Mouse (Mus musculus) large intestine, adult 2 months (tissue): ENCODE data around the gene Lrrc23. TPM values are rescaled to one million over a fixed set of nuclear protein-coding genes. Genes with fewer than 3 reads are reported as not detected.

ENCODE experiments used
- DNase-seq: peaks from one replicate; pipeline ENCODE4 v3.0.0-alpha.2; 2012; ENCODE audit warnings: low read depth, low spot score
- WGBS: fragments of 180-500 bp; shearing (Covaris S2); methylation state at CpG from one replicate; pipeline ENCODE4 v1.1.7; 2018; 5-methylcytosine and 5-hydroxymethylcytosine counted together
- polyA plus RNA-seq: library from polyadenylated mRNA; depleted of rRNA; stranded (reverse); fragments of >200 nt; gene quantifications from 2 replicates; pipeline ENCODE4 v1.2.3, GENCODE M21; 2012

Lrrc23 gene
- polyA plus RNA-seq, 1 experiment: 0.47 TPM

DNA sequence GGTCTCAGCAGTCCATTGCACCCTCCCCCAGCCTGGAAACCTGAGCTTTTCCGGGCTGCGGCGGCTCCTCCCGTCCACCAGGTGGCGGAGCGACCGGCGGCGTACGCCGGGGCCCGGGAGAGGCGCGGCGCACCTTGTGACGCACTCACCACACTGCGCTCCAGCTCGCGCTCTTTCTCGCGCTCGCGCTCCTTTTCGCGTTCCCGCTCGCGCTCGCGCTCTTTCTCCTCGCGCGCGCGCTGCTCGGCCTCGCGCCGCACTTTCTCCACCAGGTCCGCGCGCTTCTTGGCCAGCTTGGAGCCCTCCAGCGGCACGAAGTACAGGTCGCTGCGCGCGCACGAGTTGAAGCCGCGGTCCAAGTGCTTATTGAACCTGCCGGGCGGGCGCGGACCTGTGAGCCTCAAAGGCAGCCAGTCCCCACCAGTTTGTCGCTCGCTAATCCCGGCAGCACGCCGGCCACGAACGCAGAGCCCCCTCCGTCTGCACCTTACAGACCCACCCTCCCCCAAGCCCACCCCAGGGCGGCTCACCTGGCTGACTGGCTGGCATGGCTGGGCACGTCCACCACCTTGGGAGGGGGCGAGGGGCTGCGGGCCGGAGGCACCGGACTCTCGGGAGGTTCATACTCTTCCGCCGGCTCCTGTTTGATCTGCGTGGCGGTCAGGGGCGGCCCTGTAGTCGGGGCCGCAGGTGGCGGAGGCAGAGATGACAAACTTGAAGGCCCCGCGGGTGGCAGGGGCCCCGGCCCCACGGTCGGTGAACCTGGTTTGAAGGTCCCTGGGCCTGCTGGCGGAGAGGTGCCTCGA, 33.8 kb downstream of the Lrrc23 start:
- 1% methylated on average over 85 of the region's 85 CpGs for WGBS

DNA sequence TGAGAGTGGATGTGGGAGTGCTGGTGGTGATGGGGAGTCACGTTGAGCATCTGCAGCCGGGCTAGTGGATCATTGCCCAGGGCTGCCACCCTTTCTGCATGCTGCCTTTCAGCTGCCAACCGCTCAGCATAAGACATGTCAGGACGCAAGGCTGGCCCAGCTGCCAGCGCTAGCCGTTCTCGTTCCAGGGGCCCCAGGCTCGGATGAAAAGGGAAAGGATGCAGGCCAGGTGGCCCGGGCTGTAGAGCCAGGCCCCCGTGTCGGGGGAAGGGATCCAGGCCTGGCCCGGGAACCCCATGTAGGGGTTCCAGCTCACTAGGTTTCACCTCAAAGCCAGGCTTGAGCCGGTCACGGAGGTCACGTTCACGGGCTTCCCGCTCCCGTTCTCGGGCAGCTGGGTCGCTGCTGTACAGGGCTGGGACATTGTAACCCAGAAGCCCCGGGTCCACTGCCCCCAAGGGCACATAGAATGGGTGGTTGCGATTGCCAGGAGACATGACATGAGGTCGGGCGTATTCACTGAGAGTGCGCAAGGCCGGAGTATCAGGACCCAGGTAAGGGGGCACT, 34.7 kb downstream of the Lrrc23 start:
- 74% methylated on average over 26 of the region's 26 CpGs for WGBS
- DNase-seq: no peak

More for the DNA sequence above, 33.8 kb downstream of the Lrrc23 start:
- DNase-seq: peak; percentile 87

DNA sequence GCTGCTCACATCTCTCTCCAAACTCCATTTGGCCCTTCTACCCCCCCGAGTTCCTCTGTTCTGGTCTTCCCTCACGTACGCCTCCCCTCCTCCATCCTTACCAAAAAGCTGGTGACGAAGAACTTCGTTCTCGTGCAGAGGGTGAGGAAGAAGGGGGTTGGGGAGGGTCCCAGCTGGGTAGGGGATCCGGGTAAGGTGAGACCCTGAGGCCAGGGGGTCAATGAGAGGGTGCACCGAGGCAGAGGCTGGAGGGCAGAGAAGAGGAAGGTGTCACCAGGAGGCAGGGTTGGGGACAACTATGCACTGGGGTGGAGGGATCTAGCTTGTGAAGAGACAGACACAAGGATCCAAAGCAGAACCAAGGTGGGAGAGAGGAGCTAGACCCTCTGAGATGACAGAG, 35.9 kb downstream of the Lrrc23 start:
- no peak for DNase-seq
- WGBS: 89% methylated on average over 8 of the region's 8 CpGs

DNA sequence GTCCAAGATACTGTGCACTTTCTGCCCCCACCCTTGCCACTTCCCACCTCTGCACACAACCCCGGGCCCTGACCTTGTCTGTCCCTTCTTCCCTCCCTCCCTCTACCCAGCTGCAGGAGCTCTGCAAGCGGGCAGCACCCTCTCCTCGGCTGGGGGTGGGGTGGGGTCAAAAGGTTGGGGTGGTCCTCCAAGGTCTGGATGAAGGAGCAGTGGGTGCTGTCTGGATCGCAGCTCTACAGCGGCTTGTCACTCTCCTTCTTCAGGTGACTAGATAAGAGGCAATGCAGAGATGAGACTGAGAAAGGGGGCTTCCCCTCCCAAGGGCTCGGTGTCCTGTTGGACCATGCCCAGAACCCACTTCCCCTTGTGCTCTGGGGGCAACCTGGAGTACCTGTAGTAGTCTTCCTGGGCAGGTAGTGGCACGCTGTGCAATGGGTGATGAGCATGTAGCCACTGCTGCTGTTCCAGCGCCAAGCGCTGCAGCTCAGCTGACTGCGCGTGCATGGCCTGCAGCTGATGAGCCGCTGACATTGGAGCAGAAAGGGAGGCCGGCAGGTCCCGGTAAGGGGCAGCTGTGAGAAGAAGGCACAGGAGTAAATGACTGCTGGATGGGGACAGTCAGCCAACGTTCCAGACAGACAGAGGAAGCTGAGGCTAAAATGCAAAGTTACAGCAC, 36.5 kb downstream of the Lrrc23 start:
- 89% methylated on average over 15 of the region's 15 CpGs for WGBS
- no peak for DNase-seq

DNA sequence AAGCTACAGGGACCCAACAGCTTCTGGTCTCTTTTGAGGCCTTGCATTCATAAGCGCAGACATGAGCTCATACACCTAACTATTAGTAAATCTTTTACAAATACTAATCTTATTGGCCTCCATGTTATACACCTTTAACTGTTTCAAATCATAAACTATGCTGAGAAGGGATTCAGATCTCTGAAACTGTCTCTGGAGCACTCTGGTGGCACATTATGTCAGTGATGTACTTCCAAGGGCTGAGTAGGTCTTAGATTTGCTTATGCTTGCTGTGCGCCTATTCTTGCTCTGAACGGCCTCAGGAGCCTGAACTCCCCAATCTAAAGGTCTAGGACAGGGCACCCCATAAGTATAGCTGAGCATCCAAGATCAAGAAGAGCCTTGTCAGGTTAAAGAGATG, 37.7 kb downstream of the Lrrc23 start:
- 64% methylated on average over 3 of the region's 3 CpGs for WGBS
- DNase-seq: no peak

DNA sequence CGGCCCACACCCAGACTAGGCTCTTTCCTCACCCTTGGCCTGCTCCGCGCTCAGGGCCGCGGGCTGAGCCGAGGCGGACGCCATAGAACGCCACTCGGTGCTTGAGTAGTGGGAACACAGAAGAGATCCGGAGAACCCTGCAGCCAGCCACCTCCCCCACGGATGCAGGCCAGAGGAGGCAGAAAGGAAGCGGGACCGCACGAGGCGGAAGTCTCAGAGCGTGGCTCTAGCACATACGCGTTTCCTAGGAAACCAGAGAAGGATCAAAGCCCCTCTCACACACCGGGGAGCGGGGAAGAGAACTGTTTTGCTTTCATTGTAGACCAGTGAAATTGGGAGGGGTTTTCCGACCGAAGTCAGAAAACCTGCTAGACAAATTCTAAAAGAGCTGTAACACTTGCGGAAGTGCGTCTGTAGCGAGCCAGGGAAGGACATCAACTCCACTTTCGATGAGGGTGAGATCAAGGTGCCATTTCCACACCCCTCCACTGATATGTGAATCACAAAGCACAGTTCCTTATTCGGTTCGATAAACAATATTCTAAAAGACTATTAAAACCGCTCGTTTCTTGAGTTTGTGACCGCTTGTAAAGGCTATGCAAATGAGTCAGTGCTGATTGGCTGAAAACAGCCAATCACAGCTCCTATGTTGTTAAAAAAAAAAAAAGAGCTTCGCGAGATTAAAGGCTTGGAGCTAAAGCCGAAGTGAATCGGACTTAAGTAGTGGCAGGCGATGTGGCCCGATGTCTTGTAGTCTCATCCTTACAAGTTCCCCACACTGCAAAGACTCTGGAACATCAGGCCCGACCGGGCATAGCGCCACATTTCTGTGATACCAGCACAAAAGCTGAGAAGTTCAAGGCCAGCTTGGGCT, 38.4 kb downstream of the Lrrc23 start, which contains the start of gene Grcc10:
Gene Grcc10 (minus strand): TSS at position 487 of the 874 bp plus-strand sequence.
- DNase-seq: no peak
- WGBS: under 1% methylated on average over 41 of the region's 41 CpGs

DNA sequence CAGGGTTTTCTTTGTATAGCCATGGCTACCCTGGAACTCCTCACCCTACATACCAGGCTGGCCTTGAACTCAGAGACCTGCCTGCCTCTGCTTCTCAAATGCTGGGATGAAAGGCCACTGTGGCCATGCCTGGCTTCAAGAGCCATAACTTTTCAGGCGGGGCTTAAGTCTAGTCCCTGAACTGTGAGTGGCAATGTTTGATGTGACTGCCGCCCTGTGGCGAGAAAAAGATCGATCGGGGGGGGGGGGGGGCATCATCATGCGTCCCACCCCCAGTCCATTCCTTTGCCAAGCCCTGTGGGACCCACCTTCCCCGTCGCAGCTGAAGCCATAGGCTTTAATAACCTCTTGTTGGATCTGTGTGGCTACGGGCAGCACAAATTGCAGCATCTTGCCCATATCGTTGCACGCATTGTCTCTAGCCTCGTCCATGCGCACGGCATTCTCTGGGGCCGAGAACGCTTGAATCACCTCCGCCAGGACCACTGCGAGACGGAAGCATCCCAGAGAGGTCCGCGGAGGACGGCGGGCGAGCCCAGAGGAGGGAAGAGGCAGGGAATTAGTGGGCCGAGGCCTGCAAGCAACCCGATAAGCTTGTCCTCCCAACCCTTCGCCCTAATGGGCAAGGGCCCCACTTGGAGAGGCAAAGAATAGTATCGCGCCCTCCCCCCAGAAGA, 39.2 kb downstream of the Lrrc23 start:
- under 1% methylated on average over 29 of the region's 29 CpGs for WGBS
- DNase-seq: no peak

DNA sequence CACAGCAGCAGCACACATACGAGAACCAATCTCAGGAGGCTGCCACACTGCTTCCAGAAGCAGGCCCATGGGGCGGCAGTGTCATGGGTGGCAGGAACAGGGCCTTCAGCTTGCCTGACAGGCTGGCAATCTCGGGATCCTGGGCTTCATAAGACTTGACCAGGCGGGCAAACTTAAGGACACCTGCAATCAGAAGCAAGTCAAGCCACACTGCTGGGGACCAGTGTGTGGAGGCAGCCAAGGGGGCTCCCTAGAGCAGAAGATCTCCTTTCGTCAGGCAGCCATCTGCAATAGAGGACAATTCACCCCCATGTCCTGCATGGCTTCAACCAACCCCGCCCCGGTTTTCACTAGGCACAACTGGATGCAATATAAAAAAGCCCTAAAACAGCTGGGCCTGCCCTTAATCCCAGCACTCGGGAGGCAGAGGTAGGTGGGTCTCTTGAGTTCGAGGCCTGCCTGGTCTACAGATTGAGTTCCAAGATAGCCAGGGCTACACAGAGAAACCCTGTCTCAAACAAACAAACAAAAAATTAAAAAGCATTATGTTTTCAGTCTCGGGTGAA, 40.2 kb downstream of the Lrrc23 start:
- whole genome bisulfite sequencing: 48% methylated on average over 10 of the region's 10 CpGs
- no peak for DNase-seq

DNA sequence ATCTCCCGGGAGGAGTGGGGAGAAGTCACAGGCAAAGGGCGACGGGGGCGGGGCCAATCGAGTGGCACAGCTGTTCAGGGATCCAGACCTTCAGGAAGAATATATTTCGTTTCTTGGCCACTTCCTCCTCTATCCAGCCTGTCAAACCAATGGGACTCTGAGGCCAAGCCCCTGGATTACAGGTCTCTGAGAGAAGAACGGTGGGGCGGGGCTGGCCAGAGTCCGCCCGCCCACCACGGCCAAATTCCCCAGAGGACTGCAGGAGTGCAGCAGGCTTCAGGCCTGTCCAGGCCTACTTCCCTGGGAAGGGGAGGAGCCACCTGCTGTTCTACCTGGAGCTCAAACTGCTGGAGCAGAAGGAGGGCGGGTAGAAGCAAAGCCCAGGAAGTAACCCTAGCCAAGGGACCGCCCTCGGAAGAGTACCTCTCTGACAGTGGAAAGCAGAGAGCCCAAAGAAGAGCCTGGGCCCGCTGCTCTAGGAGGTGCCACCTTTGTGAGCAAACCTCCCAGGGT, 41.0 kb downstream of the Lrrc23 start, which contains the start of gene Ptpn6:
Gene Ptpn6 (minus strand): TSS at position 204 of the 513 bp plus-strand sequence.
- peak; percentile 91 for DNase-seq
- WGBS: 7% methylated on average over 15 of the region's 15 CpGs

DNA sequence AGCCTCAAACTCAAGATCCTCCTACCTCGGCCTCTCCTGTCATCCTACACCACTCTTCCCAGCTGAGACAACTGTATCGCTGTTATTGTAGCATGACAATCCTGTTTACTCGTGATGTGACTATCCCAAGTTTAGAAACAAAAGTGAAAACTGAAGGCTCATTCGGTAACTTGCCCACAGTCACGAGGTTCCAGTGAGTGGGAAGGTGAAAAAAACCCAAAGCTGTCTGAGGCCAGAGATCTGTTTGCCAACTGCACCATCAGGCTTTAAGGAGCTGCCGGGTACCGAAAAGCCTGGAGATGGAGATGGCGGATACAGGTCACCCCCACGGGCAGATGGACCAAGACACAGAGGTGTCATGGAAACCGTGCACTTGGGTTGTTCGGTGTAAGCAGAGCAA, 42.5 kb downstream of the Lrrc23 start:
- 86% methylated on average over 11 of the region's 11 CpGs for WGBS

DNA sequence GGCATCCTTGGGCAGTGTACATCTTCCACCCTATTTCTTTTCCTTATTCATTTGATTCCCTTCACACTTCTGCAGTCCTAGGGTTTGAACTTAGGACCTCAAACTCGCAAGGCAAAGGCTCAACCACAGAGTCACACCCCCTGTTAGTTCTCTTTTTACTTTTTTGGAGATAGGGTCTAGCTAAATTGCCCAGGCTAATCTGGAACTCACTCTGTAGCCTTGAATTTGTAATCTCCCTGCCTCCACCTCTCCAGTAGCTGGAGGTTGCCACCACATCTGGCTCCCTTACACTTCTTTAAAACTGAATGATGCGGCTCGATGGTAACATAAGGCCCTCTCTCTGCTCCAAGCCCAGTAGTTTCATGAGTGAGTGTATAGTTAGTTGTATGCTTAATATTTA, 45.1 kb downstream of the Lrrc23 start:
- WGBS: 88% methylated on average over 3 of the region's 3 CpGs
- no peak for DNase-seq

More for the DNA sequence above, 42.5 kb downstream of the Lrrc23 start:
- no peak for DNase-seq

DNA sequence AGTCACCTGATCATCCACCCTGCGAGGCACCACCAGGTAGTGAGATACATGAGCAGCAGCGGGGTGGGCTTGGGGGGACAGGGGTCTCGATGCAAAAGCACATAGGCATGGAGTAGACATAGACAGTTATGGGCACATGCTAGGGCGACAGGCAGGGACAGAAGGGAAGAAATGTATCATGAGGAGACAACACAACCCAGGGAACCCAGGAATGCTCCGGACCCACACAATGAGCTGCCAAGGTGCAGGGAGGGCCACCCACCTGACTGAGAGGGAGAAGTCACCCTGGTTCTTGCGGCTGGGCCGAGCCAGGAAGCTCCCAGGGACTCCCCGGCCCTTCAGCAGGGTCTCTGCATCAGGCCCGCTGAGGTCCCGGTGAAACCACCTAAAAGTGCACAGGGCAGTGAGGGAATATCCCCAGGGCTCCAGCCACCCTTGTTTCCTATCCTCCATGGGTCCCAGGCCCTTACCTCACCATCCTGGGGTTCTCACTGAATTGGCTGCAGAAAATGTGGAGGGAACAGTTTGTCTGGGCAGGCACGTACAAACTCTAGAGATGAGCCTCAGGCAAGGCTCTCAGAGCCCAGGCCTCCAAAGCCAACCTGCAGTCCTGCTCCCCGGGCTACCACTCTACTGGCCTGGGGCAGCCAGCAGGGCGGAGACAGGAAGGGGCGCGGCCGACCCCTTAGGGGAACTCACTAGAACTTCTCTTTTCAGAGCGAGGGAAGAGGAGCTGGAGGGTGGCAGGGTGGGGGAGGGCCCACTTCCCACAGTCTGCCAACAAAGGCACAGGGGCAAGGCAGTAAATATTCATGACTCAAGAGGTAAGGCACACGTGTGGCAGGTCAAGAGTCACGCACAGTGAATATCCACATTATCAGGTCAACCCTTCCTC, 46.8 kb downstream of the Lrrc23 start:
- WGBS: 46% methylated on average over 19 of the region's 19 CpGs
- no peak for DNase-seq

DNA sequence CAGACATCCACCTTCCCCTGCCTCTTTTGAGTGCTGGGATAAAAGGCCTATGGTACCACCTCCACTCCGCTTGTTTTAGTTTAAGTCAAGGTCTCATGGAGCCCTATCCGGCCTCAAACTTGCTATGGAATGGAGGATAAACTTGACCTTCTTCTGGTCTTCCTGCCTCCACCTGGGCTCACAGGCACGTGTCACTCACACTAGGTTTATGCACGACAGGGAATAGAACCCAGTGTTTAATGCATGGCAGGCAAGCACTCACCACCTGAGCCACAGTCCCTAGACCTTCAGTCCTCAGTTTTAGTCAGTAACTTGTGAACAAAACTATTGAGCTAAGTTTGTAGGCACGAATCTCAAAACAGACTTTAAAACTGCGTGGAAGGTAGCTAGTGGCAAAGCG, 48.5 kb downstream of the Lrrc23 start:
- no peak for DNase-seq
- WGBS: 87% methylated on average over 7 of the region's 7 CpGs

DNA sequence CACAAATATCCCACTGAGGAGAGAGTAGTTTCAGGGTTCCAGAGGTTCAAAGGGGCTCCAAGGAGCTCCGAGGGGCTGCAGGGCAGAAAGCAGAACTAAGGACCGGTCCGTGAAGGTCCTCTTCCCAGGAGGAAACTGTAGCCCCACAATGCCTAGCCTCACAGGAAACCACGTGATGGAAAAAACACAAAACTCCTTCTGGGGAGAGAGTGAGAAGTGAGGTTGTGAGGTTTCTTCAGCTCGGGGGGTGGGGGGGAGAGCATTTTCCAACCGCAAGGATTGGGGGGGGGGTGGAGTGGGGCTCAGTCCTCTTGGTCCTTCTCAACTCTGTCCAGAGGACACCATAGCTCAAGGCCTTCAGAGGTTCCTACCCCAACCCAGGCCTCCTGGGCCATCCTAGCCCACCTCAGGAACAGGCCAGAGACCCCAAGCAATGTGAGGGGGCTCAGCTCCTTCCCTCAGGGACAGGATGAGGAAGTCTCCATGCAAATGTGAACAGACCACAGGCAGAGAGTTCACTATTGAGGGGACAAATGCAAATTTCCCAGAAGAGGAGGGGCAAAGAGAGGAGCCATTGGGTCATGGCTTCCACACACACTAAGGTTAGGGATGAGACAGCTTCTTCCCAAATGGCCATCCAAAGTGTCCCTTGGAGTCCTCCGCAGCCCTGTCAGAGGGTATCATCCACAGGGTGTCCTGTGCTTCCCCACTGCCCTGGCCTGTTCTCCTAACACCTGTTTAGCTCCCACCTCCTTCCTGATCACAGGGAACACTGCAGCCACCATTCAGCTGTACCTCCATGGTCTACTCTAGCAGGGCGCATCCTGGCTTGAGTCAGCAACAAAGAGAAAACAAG, 49.4 kb downstream of the Lrrc23 start:
- 78% methylated on average over 8 of the region's 8 CpGs for WGBS
- no peak for DNase-seq

DNA sequence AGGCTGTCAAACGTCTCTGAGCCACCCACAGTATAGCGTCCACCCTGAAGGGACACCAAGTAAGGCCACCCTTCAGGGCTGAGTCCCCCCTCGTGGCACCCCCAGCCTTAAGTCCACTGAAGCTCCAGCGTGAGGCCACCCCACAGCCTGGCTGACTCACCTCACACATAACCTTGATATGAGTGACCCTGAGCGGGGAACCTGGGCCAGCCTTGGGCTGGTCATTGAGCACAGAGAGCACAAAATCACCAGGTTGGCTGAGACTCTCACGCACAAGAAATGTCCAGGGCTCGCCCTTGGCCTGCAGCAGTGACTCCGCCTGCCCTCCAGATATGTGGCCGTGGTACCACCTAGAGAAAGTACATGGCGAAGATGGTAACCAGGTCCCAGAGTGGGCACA, 50.9 kb downstream of the Lrrc23 start:
- no peak for DNase-seq
- 89% methylated on average over 10 of the region's 10 CpGs for WGBS

DNA sequence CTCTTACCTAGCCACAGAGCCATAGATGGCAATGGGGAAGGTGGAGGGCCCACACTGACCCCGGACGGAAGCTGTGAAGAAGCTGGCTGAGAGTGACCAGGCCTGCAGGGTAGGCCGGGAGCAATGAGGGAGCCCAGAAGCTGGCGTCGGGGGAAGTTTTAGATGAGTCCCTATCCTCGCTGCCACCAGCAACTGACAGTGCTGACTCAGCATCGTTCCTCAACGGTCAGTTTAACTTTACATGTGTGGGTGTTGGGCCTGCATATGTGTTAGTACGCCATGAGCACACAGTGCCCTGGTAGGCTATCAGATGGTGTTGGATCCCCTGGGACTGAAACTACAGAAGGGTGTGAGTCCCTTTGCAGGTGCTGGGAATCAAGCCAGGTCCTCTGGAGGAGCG, 55.1 kb downstream of the Lrrc23 start:
- WGBS: 87% methylated on average over 10 of the region's 10 CpGs
- DNase-seq: no peak

DNA sequence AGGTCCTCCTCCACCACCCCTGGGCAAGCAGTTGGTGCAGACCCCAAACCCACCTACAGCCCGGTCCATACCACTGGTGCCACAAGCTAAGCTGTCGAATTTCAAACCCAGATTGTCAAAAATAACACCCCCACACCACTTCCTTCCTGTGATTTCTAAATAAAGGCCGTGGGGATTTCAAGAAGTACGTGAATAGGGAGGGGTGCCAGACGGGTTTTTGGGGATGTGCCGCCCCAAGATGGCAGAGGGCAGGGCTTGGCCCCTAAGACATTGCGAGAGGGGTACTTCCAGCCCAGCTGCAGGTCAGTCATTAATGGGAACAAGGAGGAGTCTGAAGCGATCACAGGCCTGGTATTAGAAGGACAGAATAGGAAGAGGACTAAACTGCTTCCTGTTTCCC, 56.0 kb downstream of the Lrrc23 start:
- 69% methylated on average over 8 of the region's 8 CpGs for WGBS
- DNase-seq: no peak
